Mouse (Mus musculus): ENCODE data around the gene Zan. TPM values are rescaled to one million over a fixed set of nuclear protein-coding genes. Genes with fewer than 3 reads are reported as not detected.

Zan gene
- total RNA-seq, 2 experiments from 2014 or later, result 0.08 TPM; not detected in 1

- no peak for DNase-seq
Measured at GRCm38 (mm10) chr5:137350205-137351057, 126.4 kb downstream of the Zan start.

- peak; percentile 95 for DNase-seq
Measured at GRCm38 (mm10) chr5:137349384-137350204, 127.3 kb downstream of the Zan start, which contains the start of gene Ephb4. Gene Ephb4 (plus strand): TSS chr5:137350109.

- peak; percentile 70 for DNase-seq
Measured at GRCm38 (mm10) chr5:137348482-137349383, 128.1 kb downstream of the Zan start.

GRCm38 (mm10) chr5:137347856-137348255 lies 129.0 kb downstream of the Zan start:
- DNase-seq, result no peak

GRCm38 (mm10) chr5:137346983-137347382 lies 129.9 kb downstream of the Zan start:
- no peak for DNase-seq

- no peak for DNase-seq
Measured at GRCm38 (mm10) chr5:137346388-137346787, 130.5 kb downstream of the Zan start.

GRCm38 (mm10) chr5:137345821-137346220 lies 131.0 kb downstream of the Zan start:
- DNase-seq, result no peak

GRCm38 (mm10) chr5:137343869-137344268 lies 133.0 kb downstream of the Zan start:
- DNase-seq, result no peak

GRCm38 (mm10) chr5:137343412-137343811 lies 133.5 kb downstream of the Zan start:
- DNase-seq, result no peak

- DNase-seq, result no peak
Measured at GRCm38 (mm10) chr5:137342407-137343012, 134.4 kb downstream of the Zan start.

DNA sequence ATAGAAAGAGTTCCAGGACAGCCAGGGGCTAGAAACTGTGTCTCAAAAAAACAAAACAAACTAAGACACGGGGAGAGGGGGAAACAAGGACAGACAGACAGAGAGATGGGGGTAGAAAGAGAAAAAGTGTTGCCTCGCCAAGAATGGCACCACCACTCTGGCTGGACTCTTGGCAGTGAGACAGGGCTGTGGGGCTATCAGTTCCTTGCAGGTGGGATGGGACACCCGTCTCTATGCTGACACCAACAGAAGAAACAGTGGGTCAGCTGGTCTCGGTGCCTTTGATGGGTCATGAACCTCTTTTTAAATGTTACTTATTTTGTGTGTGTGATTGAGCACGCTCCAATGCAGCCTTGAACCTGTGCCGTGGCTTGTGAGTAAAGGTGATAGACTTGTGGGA lies 136.6 kb downstream of the Zan start:
- no peak for DNase-seq

- DNase-seq, result peak; percentile 71
Measured at GRCm38 (mm10) chr5:137339290-137339979, 137.4 kb downstream of the Zan start.

DNA sequence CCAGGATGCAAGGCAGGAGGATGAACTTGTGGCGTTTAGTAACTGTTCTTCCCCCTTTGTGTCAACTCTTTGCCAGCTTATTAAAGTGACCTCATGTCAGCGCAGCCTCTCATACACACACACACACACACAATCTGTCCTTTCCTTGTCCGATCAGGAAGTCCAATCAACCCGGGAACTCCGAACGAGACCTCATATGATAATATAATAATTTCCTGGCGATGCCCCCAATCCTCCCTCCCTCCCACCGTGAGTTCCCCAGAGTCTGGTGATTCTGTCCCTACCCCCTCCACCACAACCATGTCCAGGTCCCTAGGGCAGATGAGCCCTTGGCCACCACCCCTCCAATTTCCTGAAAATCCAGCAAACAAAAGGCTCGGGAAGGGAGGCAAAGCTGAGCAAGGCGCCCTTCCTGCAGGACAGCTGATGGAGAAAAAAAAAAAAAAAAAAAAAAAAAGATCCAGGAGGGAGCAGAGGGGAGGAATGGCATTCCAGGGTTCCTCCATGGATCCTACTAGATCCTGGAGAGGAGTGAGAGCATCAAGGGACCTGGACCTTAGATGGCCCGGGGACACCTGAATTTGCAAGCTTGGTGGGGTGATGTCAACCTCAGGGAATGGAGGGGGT lies 138.1 kb downstream of the Zan start:
- DNase-seq, result peak; percentile 66

DNA sequence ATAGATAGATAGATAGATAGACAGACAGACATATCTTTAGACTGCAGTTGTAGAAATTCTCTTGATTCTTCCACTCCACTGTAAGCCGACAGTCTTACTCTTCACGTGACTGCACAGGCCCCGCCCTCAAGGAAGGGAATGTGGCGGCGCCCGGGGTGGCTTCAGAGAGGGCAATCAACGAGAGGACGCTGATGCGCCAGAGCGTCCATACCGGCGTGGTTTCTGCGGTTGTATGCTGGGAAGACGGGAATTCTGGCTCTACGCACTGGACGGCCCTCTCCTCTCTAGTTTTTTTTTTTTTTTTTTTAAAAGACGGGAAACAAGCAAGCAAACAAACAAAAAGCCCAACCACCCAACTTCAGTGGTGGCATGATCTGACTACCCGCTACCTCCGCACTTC lies 138.6 kb downstream of the Zan start:
- peak; percentile 92 for DNase-seq

DNA sequence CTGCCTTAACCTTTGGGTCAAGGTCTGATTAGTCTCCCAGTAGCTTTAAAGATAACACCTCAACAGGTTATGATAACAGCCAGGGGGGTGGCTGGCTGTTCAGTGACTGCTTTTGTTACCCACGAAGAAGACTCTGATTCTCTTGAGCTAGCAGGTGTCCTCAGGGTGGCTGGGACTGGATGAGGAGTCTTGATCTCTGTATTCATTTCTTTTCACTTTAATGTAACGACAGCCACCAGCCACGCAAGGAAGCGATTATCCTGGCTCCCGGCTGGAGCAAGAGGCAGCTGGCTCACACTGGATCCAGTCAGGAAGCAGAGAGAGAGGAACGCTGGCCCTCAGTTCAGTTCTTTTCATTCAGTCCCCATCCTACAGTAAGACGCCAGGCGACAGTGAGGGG lies 139.7 kb downstream of the Zan start:
- DNase-seq, result no peak

GRCm38 (mm10) chr5:137335066-137335465 lies 141.8 kb downstream of the Zan start:
- no peak for DNase-seq

GRCm38 (mm10) chr5:137334317-137334716 lies 142.5 kb downstream of the Zan start:
- no peak for DNase-seq

DNA sequence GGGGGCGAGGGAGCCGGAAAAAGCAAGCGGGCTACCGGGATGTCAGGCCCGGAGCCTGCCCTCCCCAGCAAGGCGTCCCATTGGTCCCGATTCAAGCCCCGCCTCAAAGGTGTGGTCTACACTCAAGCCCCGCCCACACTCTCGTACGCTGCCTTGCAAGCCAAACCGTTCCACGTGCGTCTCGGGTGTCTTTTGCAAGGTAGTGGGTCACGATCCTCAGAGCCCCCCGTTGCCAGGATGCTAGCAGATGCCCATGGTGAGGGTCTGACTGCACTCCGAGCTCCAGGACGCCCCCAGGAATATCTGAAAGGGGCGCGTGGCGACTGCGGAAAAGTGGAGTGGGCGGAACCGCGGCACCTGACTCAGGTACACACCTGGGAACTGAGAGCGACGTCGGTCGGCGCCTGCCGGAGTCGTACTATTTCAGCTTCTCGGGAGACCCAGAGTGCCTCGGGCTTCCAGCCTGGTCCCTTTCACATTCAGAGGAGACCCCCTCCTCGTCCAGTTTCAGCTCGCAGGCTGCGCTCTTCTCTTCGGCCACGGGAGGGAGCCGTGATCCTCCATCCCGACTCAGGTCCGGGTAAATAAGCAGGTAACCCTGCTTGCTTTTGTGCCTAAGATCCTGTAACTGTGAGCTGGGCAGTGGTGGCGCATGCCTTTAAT lies 143.2 kb downstream of the Zan start, which contains the start of gene Slc12a9:
Gene Slc12a9 (minus strand): TSS at position 86 of the 663 bp plus-strand sequence.
- DNase-seq, result peak; percentile 89

GRCm38 (mm10) chr5:137332857-137333511 lies 143.9 kb downstream of the Zan start:
- no peak for DNase-seq
